Mouse (Mus musculus) C2C12 (cell line): ENCODE measurements around the gene Actbl2.

Experiments used
- CEBPB ChIP-seq: IDR thresholded peaks from one replicate; pipeline ENCODE4 v1.6.1; 2011; ENCODE audit warnings: low read depth, mild to moderate bottlenecking, control low read depth, moderate library complexity
- CTCF ChIP-seq: IDR thresholded peaks from one replicate; pipeline ENCODE4 v1.5.1; 2011; ENCODE audit not compliant: control insufficient read depth, insufficient read depth, insufficient read length
- FOSL1 ChIP-seq: IDR thresholded peaks from one replicate; pipeline ENCODE4 v1.8.0; 2011; ENCODE audit warnings: mild to moderate bottlenecking, low read length; ENCODE audit not compliant: poor library complexity, insufficient read depth, severe bottlenecking
- MAX ChIP-seq: IDR thresholded peaks from one replicate; pipeline ENCODE4 v1.6.1; 2011; ENCODE audit warnings: mild to moderate bottlenecking, control low read depth
- MYOD1 ChIP-seq: IDR thresholded peaks from one replicate; pipeline ENCODE4 v1.6.1; 2011; ENCODE audit warnings: low read depth; ENCODE audit not compliant: control insufficient read depth, insufficient read length
- USF1 ChIP-seq: IDR thresholded peaks from one replicate; pipeline ENCODE4 v1.6.1; 2011; ENCODE audit warnings: low read depth, mild to moderate bottlenecking, control low read depth, moderate library complexity

GRCm38 (mm10) chr13:111258016-111258415 is 3.2 kb downstream of the Actbl2 start:
- TF ChIP-seq CTCF (no peak), USF1 (no peak), MYOD1 (no peak), CEBPB (no peak), MAX (no peak), FOSL1 (no peak)
